Mouse (Mus musculus): ENCODE results near the gene C1ql1.

Gene C1ql1

GRCm38 (mm10) chr11:102957692-102958091 lies 11.2 kb upstream of the C1ql1 start:
- DNase-seq, result no peak

- DNase-seq, result no peak
Observed at GRCm38 (mm10) chr11:102956962-102957614, 10.6 kb upstream of the C1ql1 start.

- DNase-seq, result no peak
Observed at GRCm38 (mm10) chr11:102952922-102953321, 6.4 kb upstream of the C1ql1 start.

- peak; percentile 76 for DNase-seq
Observed at GRCm38 (mm10) chr11:102948043-102948961, 1.8 kb upstream of the C1ql1 start.

- no peak for DNase-seq
Observed at GRCm38 (mm10) chr11:102946992-102947343, 480 bp upstream of the C1ql1 start.

- no peak for DNase-seq
Observed at GRCm38 (mm10) chr11:102945306-102946264, 903 bp downstream of the C1ql1 start.

- no peak for DNase-seq
Observed at GRCm38 (mm10) chr11:102941236-102941635, 5.3 kb downstream of the C1ql1 start.

GRCm38 (mm10) chr11:102939024-102939675 lies 7.3 kb downstream of the C1ql1 start:
- no peak for DNase-seq

GRCm38 (mm10) chr11:102937529-102938182 lies 8.8 kb downstream of the C1ql1 start:
- no peak for DNase-seq

GRCm38 (mm10) chr11:102936272-102936671 lies 10.2 kb downstream of the C1ql1 start:
- DNase-seq, result no peak

- no peak for DNase-seq
Observed at GRCm38 (mm10) chr11:102930672-102931071, 15.8 kb downstream of the C1ql1 start.

GRCm38 (mm10) chr11:102925351-102925717 lies 21.2 kb downstream of the C1ql1 start:
- no peak for DNase-seq

- peak; percentile 98 for DNase-seq
Observed at GRCm38 (mm10) chr11:102924557-102925350, 21.7 kb downstream of the C1ql1 start, which contains the start of gene Kif18b. Gene Kif18b (minus strand): TSS chr11:102925124.

- DNase-seq, result no peak
Observed at GRCm38 (mm10) chr11:102921491-102921890, 25.0 kb downstream of the C1ql1 start.

GRCm38 (mm10) chr11:102918077-102918476 lies 28.4 kb downstream of the C1ql1 start:
- DNase-seq, result no peak

- DNase-seq, result no peak
Observed at GRCm38 (mm10) chr11:102915380-102915779, 31.1 kb downstream of the C1ql1 start.

GRCm38 (mm10) chr11:102911376-102911775 lies 35.1 kb downstream of the C1ql1 start:
- no peak for DNase-seq

- DNase-seq, result no peak
Observed at GRCm38 (mm10) chr11:102903654-102904053, 42.8 kb downstream of the C1ql1 start.

- no peak for DNase-seq
Observed at GRCm38 (mm10) chr11:102902107-102902506, 44.4 kb downstream of the C1ql1 start.

- DNase-seq, result no peak
Observed at GRCm38 (mm10) chr11:102901199-102901598, 45.3 kb downstream of the C1ql1 start.

GRCm38 (mm10) chr11:102900763-102901162 lies 45.7 kb downstream of the C1ql1 start, which contains the start of gene Gfap:
Gene Gfap (minus strand): TSS chr11:102900912.
- peak; percentile 81 for DNase-seq

All from kidney, postnatal 14 days (tissue).